Mouse (Mus musculus): Measurements from ENCODE around the gene Gstt3. TPM values are rescaled to one million over a fixed set of nuclear protein-coding genes. Genes with fewer than 3 reads are reported as not detected.

Gstt3 gene
- polyA plus RNA-seq (2014; fragmentation: Nextera tagmentation; extraction: Ambion mirVana) = 19.9 and 22.5 TPM in 2 replicates

DNA sequence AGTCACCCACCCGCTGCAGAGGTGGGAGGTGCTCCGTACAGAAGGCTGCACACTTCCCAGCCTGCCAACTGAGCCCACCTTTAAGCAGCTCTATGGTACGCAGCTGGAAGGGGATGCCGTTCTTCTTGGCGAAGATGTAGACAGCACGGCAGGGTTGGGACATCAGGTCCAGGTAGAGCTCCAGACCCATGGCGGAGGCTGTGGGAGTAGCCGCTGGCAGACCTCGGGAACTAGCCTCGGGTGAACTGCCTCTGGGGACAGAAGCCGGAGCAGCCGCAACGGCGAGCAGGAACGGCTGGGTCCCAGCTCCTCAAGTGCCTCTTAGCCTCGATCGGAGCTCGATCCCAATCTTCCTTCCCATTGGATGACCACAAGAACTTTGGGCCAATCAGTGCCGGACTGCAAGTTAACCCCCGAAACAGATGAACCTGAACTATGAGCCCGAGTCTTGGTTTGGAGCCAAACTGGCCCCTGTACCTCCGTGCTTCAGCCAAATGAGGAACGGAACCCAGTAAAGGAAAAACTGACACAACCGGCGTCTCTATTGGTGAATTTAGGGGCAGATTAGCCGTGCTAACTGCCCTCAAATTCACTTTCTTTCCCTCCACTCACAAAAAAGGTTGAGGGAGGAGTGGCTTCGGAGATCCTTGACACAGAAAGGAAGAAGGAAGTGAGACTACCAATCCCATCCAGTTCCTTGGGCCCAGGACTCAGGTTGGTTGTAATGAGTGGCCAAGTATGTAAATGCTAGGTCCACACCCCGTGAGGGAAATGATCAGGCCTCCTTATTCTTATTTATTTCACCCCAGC is at the start of gene Gstt3, which contains the start of gene Gm20441:
Gene Gstt3 (minus strand): TSS at position 646 of the 810 bp plus-strand sequence.
Gene Gm20441 (minus strand): TSS at position 186 of the 810 bp plus-strand sequence.
- under 1% methylated on average over 28 of the region's 28 CpGs for WGBS
- Histone ChIP-seq H3K27ac (replicated peaks; ENCODE audit: low read depth, low read length) (peak within 1 kb of the TSS; percentile 63; the same call in 1 of the 2 replicates), H3K9ac (ENCODE audit: low read depth, low read length) (peak within 1 kb of the TSS; percentile 46)

DNA sequence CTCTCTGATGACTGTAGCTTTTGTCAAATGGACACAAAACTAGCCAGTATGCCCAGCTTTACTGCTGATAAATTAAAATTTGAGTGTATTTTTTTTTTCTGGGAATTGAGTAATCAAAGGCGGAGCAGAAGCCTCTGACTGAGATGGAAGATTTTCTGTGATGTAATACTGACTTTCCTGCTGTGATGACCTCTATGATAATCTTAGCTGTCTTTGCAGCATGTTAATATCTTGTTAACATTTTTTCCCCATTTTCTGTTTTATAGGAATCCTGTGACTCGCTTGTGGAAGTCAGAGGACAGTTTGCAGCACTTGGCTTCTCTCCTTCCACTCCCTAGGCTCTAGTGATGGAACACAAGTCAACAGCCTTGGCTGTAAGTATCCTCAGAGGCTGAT is 49.1 kb upstream of the Gstt3 start:
- no peaks in the 10 kb centered on the region for H3K9me3 ChIP-seq (ENCODE audit: control insufficient read depth, low read length)
- no peak overlapping the region for H3K27ac ChIP-seq (replicated peaks; ENCODE audit: low read depth, low read length)
- H3K9ac ChIP-seq (ENCODE audit: low read depth, low read length) = no peak overlapping the region
- H3K36me3 ChIP-seq (ENCODE audit: control insufficient read depth, insufficient read depth, low read length) = no peaks in the 10 kb centered on the region
- peaks cover 17% of the 10 kb centered on the region for H3K4me1 ChIP-seq (ENCODE audit: control insufficient read depth, insufficient read depth, low read length)
- H3K4me3 ChIP-seq (ENCODE audit: low read depth, low read length) = no peak overlapping the region
- no peak overlapping the region for H3K4me2 ChIP-seq (ENCODE audit: low read depth, low read length)
- peaks cover 8% of the 10 kb centered on the region; the same call in 1 of the 2 replicates for H3K27me3 ChIP-seq (replicated peaks; ENCODE audit: control insufficient read depth, insufficient read depth, low read length)
- DNase-seq (ENCODE audit: low spot score) = no peak
- ATAC-seq (ENCODE audit: low read depth) = no peak
- WGBS = 77% methylated on average over 2 of the region's 2 CpGs

More for the DNA sequence above, at the start of gene Gstt3, which contains the start of gene Gm20441:
- DNase-seq (ENCODE audit: low spot score) (peak; percentile 87), ATAC-seq (ENCODE audit: low read depth) (peak; percentile 89)
- 0 out of 2 replicates have a peak, but pooled peaks cover 5% of the 10 kb centered on the region for H3K4me1 ChIP-seq (ENCODE audit: control insufficient read depth, insufficient read depth, low read length)
- 0 out of 2 replicates have a peak, but pooled peaks cover 10% of the 10 kb centered on the region for H3K27me3 ChIP-seq (replicated peaks; ENCODE audit: control insufficient read depth, insufficient read depth, low read length)
- H3K4me2 ChIP-seq (ENCODE audit: low read depth, low read length) = peak within 1 kb of the TSS; percentile 63
- H3K9me3 ChIP-seq (ENCODE audit: control insufficient read depth, low read length) = no peaks in the 10 kb centered on the region
- peak within 1 kb of the TSS; percentile 41 for H3K4me3 ChIP-seq (ENCODE audit: low read depth, low read length)
- H3K36me3 ChIP-seq (ENCODE audit: control insufficient read depth, insufficient read depth, low read length) = no peaks in the 10 kb centered on the region

DNA sequence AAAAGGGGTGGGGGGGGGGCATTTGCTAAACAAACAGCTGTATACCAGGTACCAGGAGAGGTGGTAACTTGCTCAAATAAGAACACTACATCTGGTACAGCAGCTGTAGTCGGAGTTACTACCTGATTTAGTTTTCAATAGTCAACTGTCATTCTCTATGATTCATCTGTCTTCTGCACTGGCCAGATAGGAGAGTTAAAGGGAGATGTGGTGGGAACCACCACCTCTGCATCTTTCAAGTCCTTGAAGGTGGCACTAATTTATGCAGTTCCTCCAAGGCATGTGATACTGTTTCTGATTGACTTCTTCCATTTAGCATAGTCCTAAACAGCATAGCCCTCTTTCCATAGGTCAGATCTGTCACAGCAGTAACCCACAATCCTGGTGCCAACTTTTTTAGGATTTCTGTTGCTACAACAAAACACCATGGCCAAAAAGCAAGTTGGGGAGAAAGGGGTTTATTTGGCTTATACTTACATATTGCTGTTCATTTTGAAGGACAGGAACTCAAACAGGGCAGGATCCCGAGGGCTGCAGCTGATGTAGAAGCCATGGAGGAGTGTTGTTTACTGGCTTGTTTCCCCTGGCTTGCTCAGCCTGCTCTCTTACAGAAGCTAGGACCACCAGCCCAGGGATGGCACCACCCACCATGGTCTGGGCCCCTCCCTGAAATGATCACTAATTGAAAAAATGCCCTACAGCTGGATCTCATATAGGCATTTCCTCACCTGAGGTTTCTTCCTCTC is 48.5 kb upstream of the Gstt3 start:
- peaks cover 12% of the 10 kb centered on the region for H3K4me1 ChIP-seq (ENCODE audit: control insufficient read depth, insufficient read depth, low read length)
- H3K4me3 ChIP-seq (ENCODE audit: low read depth, low read length) = no peak overlapping the region
- ATAC-seq (ENCODE audit: low read depth) (no peak), DNase-seq (ENCODE audit: low spot score) (no peak)
- no peak overlapping the region for H3K27ac ChIP-seq (replicated peaks; ENCODE audit: low read depth, low read length)
- 60% methylated on average over 2 of the region's 2 CpGs for WGBS
- no peak overlapping the region for H3K4me2 ChIP-seq (ENCODE audit: low read depth, low read length)
- H3K36me3 ChIP-seq (ENCODE audit: control insufficient read depth, insufficient read depth, low read length) = no peaks in the 10 kb centered on the region
- no peak overlapping the region for H3K9ac ChIP-seq (ENCODE audit: low read depth, low read length)
- H3K27me3 ChIP-seq (replicated peaks; ENCODE audit: control insufficient read depth, insufficient read depth, low read length) = peaks cover 7% of the 10 kb centered on the region; the same call in 1 of the 2 replicates
- H3K9me3 ChIP-seq (ENCODE audit: control insufficient read depth, low read length) = no peaks in the 10 kb centered on the region

DNA sequence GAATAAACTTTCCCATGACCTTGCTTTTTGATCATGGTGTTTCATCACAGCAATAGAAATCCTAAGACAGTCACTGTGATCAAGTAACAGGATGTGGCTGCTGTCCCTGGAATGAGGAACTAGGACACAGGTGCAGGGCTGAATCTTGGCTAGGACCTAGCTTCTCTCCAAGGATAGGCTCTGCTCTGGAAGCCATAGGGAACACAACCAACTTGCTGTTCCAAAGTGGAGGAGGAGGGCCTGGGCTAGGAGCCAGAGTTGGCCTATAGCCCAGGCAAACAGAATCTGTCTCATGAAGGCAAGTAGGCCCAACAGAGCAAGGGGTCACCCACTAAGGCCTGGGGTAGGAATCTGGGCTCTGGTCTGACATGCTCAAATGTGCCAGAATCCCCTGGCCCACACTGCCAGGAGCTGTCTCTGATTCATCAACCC is 47.3 kb upstream of the Gstt3 start:
- no peak overlapping the region for H3K27ac ChIP-seq (replicated peaks; ENCODE audit: low read depth, low read length)
- no peaks in the 10 kb centered on the region for H3K27me3 ChIP-seq (replicated peaks; ENCODE audit: control insufficient read depth, insufficient read depth, low read length)
- no peak overlapping the region for H3K4me3 ChIP-seq (ENCODE audit: low read depth, low read length)
- no peak overlapping the region for H3K9ac ChIP-seq (ENCODE audit: low read depth, low read length)
- H3K9me3 ChIP-seq (ENCODE audit: control insufficient read depth, low read length) = no peaks in the 10 kb centered on the region
- no peaks in the 10 kb centered on the region for H3K36me3 ChIP-seq (ENCODE audit: control insufficient read depth, insufficient read depth, low read length)
- ATAC-seq (ENCODE audit: low read depth) (no peak; the same call in 1 of the 2 replicates), DNase-seq (ENCODE audit: low spot score) (peak; percentile 30)
- H3K4me2 ChIP-seq (ENCODE audit: low read depth, low read length) = no peak overlapping the region
- peaks cover 3% of the 10 kb centered on the region; the same call in 1 of the 2 replicates for H3K4me1 ChIP-seq (ENCODE audit: control insufficient read depth, insufficient read depth, low read length)

DNA sequence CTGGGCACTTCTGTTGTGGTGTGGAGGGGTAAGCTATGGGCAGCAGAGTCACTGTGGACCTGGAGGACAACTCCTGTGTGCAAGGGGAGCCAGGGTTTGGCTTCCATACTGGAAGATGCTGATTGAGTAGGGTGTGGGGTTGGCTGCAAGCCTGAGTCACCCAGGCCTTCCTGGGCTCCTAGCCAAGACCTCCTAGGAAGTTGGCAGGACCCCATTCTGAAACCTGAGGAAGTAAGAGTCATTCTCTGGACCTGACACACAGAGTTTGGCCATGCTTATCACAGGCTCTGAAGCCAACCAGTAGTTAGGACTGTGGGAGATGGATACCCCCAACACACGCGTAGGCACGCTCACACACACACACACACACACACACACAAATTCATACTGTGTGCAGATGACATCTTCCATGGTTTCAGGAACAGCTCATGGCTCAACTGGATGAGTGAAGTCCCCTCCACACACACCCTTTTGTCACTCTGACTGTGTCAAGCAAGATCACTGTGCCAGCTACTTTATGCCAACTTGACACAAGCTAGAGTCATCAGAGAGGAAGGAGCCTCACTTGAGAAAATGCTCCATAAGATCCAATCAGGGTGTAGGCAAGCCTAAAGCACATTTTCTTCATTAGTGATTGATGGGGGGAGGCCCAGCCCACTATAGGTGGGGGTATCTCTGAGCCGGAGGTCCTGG is 46.6 kb upstream of the Gstt3 start:
- DNase-seq (ENCODE audit: low spot score) (peak; percentile 64), ATAC-seq (ENCODE audit: low read depth) (peak; percentile 50; the same call in 1 of the 2 replicates)
- Histone ChIP-seq H3K9me3 (ENCODE audit: control insufficient read depth, low read length) (no peaks in the 10 kb centered on the region; the same call in 1 of the 2 replicates), H3K9ac (ENCODE audit: low read depth, low read length) (no peak overlapping the region), H3K36me3 (ENCODE audit: control insufficient read depth, insufficient read depth, low read length) (no peaks in the 10 kb centered on the region), H3K4me1 (ENCODE audit: control insufficient read depth, insufficient read depth, low read length) (no peaks in the 10 kb centered on the region), H3K27ac (replicated peaks; ENCODE audit: low read depth, low read length) (no peak overlapping the region), H3K4me3 (ENCODE audit: low read depth, low read length) (no peak overlapping the region), H3K27me3 (replicated peaks; ENCODE audit: control insufficient read depth, insufficient read depth, low read length) (no peaks in the 10 kb centered on the region), H3K4me2 (ENCODE audit: low read depth, low read length) (no peak overlapping the region)
- WGBS = 97% methylated on average over 4 of the region's 4 CpGs

DNA sequence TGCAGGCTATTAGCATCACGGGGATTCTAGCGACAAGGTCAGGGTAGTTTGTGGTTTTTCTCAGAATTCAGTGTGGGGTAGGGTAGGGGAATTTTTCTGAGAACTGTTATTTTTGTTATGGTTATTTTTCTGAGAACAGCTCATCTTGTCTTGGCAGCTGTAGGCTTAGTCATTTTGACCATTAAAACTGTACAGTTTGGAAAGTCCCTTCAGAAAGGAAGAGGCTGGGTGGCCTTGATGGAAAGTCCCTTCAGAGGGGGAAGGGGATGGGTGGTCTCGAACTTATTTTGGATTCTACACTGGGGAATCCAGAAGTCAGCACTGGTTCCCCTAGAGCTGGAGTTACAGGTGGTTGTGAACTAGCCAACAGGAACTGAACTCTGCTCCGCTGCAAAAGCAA is 43.3 kb upstream of the Gstt3 start:
- H3K36me3 ChIP-seq (ENCODE audit: control insufficient read depth, insufficient read depth, low read length) = no peaks in the 10 kb centered on the region
- 84% methylated on average over 4 of the region's 4 CpGs for WGBS
- no peaks in the 10 kb centered on the region for H3K4me1 ChIP-seq (ENCODE audit: control insufficient read depth, insufficient read depth, low read length)
- no peaks in the 10 kb centered on the region for H3K27me3 ChIP-seq (replicated peaks; ENCODE audit: control insufficient read depth, insufficient read depth, low read length)
- DNase-seq (ENCODE audit: low spot score) (no peak), ATAC-seq (ENCODE audit: low read depth) (no peak)
- H3K4me3 ChIP-seq (ENCODE audit: low read depth, low read length) = no peak overlapping the region
- H3K4me2 ChIP-seq (ENCODE audit: low read depth, low read length) = no peak overlapping the region
- H3K9ac ChIP-seq (ENCODE audit: low read depth, low read length) = no peak overlapping the region
- no peak overlapping the region for H3K27ac ChIP-seq (replicated peaks; ENCODE audit: low read depth, low read length)
- no peaks in the 10 kb centered on the region; the same call in 1 of the 2 replicates for H3K9me3 ChIP-seq (ENCODE audit: control insufficient read depth, low read length)

DNA sequence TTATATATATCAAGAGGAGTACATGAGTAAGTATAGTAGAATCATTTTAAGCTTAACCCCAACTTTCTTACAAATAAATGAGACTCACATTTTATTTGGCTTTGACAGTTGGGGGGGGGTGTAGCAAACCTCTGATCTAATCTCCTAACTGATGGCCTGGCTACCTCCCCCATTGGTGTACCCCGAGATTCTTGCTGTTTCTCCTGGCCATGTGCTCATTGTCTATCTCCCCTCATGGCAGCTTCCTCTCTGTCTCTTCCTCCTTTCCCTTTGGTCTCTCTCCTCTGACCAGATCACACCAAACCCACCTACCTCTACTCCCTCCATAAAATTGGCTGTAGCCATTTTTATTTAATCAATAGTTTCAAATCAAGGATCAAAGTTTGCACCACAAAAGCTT is 42.6 kb upstream of the Gstt3 start:
- Histone ChIP-seq H3K9ac (ENCODE audit: low read depth, low read length) (no peak overlapping the region), H3K4me1 (ENCODE audit: control insufficient read depth, insufficient read depth, low read length) (no peaks in the 10 kb centered on the region), H3K36me3 (ENCODE audit: control insufficient read depth, insufficient read depth, low read length) (no peaks in the 10 kb centered on the region), H3K27me3 (replicated peaks; ENCODE audit: control insufficient read depth, insufficient read depth, low read length) (no peaks in the 10 kb centered on the region), H3K9me3 (ENCODE audit: control insufficient read depth, low read length) (no peaks in the 10 kb centered on the region; the same call in 1 of the 2 replicates), H3K4me2 (ENCODE audit: low read depth, low read length) (no peak overlapping the region), H3K27ac (replicated peaks; ENCODE audit: low read depth, low read length) (no peak overlapping the region), H3K4me3 (ENCODE audit: low read depth, low read length) (no peak overlapping the region)
- DNase-seq (ENCODE audit: low spot score) (no peak), ATAC-seq (ENCODE audit: low read depth) (no peak)
- 93% methylated on average over 1 of the region's 1 CpGs for whole genome bisulfite sequencing

DNA sequence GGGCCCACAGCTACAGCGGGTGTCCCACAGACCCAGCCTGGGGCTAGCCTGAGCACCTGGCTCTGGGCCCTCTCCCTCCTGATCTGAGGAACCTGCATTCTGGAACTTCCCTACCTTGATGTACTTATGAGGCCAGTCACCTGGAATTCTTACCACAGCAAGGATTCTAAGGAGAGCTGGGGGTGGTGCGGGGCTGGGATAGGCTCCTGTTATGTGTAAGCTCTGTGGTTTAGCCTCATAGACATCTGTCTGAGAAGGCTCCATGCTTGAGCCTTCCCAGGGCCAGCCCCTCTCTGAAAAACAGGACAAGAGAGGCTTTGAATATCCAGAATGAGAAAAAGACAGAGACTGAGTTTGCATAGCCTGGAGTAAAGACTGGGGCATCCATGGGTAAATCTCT is 41.2 kb upstream of the Gstt3 start, which contains the start of gene Gstt4:
Gene Gstt4 (minus strand): TSS at position 101 of the 400 bp plus-strand sequence.
- no peak within 1 kb of the TSS for H3K4me3 ChIP-seq (ENCODE audit: low read depth, low read length)
- DNase-seq (ENCODE audit: low spot score) (no peak), ATAC-seq (ENCODE audit: low read depth) (no peak)
- H3K9ac ChIP-seq (ENCODE audit: low read depth, low read length) = no peak within 1 kb of the TSS
- no peak within 1 kb of the TSS for H3K4me2 ChIP-seq (ENCODE audit: low read depth, low read length)
- no peak within 1 kb of the TSS for H3K27ac ChIP-seq (replicated peaks; ENCODE audit: low read depth, low read length)
- H3K4me1 ChIP-seq (ENCODE audit: control insufficient read depth, insufficient read depth, low read length) = no peaks in the 10 kb centered on the region
- 97% methylated on average over 2 of the region's 2 CpGs for WGBS
- H3K9me3 ChIP-seq (ENCODE audit: control insufficient read depth, low read length) = no peaks in the 10 kb centered on the region; the same call in 1 of the 2 replicates
- H3K36me3 ChIP-seq (ENCODE audit: control insufficient read depth, insufficient read depth, low read length) = no peaks in the 10 kb centered on the region
- H3K27me3 ChIP-seq (replicated peaks; ENCODE audit: control insufficient read depth, insufficient read depth, low read length) = no peaks in the 10 kb centered on the region
